Mouse (Mus musculus) frontal cortex, postnatal 25 days (tissue): ENCODE measurements around the gene Ccdc194.
A peak's percentile ranks its signal among the peaks of the same experiment; 100 is the strongest.

ENCODE experiments used
- DNase-seq, 2 experiments: peaks; one replicate each; pipeline ENCODE4 v3.0.0; 2022; ENCODE audit warnings: low spot score in 2 of 2

The Ccdc194 gene

GRCm38 (mm10) chr8:71525226-71526050, at the start of gene Ccdc194:
TSS of gene Ccdc194 (minus strand) at chr8:71525711.
- no peak for DNase-seq

DNA sequence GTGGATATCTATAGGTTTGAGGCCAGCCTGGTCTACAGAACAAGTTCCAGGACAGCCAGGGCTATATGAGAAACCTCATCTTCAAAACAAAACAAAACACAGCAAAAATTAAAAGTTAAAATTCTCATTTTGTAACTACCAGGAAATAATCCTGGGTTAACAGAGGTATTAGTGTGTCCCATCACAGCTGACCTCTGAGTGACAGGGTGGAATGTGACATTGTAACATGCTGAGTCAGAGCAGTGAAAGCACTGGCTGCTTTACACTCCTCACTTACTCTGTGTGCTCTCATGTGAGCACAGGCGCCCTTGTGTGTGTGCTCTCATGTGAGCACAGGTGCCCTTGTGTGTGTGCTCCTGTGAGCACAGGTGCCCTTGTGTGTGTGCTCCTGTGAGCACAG, 49.5 kb upstream of the Ccdc194 start:
- DNase-seq: no peak

DNA sequence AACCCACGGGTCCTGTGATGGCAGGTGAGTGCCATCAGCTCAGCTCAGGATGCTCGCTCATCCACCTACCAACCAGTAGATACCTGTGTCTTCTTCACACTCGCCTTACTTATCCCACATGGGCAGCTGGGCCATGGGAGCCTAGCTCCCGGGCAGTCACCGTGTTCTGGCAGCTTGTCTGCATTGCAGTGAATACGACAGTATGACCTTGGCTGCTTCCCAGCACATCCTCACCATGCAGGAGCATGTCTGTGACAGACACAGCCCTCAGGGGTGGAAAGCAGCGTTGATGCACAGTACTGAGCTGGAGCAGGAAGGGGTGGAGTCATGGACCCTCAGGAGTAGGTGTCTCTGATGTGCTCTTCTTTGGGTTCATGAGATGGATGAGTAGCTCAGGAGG, 48.9 kb upstream of the Ccdc194 start:
- DNase-seq: no peak

- peak; percentile 64 to 66 for DNase-seq
These were observed 47.5 kb upstream of the Ccdc194 start for GRCm38 (mm10) chr8:71572847-71573633.

GRCm38 (mm10) chr8:71572077-71572476, 46.6 kb upstream of the Ccdc194 start:
- DNase-seq: no peak

- DNase-seq: peak; percentile 93 to 96
These were observed 44.9 kb upstream of the Ccdc194 start for GRCm38 (mm10) chr8:71570291-71570954.

DNA sequence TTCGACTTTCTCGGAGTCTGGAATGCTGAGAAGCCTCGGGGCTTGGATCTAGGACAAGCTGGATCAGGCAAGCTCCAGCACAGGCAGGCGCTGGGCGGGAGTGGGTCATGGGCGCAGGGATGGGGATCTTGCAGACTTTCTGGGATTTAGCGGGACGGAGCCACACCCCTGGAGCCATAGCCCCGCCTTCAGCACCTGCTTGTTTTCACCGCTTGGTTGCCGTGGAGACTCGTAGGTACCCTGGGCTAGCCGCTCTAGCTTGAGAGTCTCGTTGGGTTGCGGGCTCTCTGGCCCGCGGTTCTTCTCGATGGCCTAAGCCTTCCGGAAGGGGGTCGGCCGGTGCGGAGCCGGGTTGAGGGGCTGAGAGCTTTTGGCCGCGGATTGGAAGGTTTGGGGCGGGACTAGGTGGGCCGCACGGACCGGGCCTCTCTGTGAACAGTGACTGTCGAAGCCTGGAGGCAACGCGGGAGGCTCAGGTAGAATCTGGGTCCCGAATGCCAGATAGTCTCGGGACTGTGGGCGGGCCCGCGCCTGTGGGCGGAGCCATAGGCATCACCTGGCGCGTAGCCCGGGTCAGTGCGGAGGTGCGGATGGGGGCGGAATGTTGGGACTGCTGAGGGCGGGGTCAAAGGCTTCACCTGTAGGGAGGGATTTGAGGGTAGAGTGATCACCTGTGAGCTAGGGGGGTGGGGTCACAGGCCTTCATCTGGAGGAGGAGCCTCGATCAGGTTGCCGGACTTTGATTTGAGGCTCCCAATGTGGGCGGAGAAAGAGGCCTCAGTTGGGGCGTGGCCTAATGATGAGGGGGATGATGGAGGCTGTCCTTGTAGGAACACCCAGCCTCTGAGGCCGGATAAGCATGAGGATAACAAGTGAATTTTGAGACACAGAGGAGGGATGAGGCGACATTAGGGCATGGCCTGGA, 44.1 kb upstream of the Ccdc194 start:
- DNase-seq: peak; percentile 74 to 80

DNA sequence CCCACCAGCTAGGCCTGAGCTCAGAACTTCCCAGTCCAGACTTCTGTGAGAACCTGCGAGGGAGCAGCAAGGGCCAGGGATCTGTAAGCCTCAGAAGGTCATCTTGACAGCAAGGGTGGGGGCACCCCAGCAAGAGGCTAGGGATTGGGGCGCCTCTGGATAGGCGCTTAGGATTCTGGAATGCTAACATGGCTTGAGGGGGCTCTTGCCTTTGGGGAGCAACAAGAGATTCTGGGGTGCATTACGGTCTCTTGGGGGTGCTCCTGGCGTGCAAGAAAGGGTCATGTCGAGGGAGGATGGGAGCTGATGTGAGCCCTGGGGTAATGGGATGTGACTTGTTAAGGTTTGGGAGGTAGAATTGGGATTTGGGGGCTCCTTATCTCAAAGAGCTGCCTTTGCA, 43.4 kb upstream of the Ccdc194 start:
- no peak for DNase-seq

- no peak for DNase-seq
These were observed 43.0 kb upstream of the Ccdc194 start, which contains the start of gene Slc27a1 for GRCm38 (mm10) chr8:71568387-71568937. TSS of gene Slc27a1 (plus strand) at chr8:71568882.

GRCm38 (mm10) chr8:71567587-71567986, 42.1 kb upstream of the Ccdc194 start:
- no peak for DNase-seq

GRCm38 (mm10) chr8:71566501-71566900, 41.0 kb upstream of the Ccdc194 start, which contains the start of gene Nxnl1:
TSS of gene Nxnl1 (minus strand) at chr8:71566601.
- DNase-seq: no peak

- no peak for DNase-seq
These were observed 38.5 kb upstream of the Ccdc194 start for GRCm38 (mm10) chr8:71563992-71564391.

- DNase-seq: peak; percentile 53 to 59
These were observed 37.2 kb upstream of the Ccdc194 start for GRCm38 (mm10) chr8:71562751-71563150.

GRCm38 (mm10) chr8:71561401-71561800, 35.9 kb upstream of the Ccdc194 start:
- peak; percentile 48 to 54 for DNase-seq

- DNase-seq: no peak
These were observed 35.3 kb upstream of the Ccdc194 start for GRCm38 (mm10) chr8:71560765-71561164.

DNA sequence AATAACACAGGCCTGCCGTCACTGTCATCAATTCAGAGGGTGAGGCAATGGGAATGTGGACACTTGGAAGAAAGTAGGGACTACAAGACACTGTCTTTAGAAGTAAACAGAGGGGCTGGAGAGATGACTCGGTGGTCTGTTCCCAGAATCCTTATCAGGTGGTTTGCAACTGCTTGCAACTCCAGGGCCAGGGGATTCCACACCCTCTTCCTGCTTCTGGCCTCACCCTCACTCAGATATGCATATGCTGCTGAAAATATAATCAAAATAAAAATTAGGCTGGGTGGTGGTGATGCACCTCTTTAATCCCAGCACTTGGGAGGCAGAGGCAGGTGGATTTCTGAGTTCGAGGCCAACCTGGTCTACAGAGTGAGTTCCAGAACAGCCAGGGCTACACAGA, 34.6 kb upstream of the Ccdc194 start:
- DNase-seq: no peak

- DNase-seq: no peak
These were observed 33.6 kb upstream of the Ccdc194 start for GRCm38 (mm10) chr8:71558958-71559690.

GRCm38 (mm10) chr8:71558071-71558957, 32.8 kb upstream of the Ccdc194 start, which contains the start of gene Tmem221:
TSS of gene Tmem221 (minus strand) at chr8:71558871.
- no peak for DNase-seq

- DNase-seq: no peak
These were observed 29.1 kb upstream of the Ccdc194 start for GRCm38 (mm10) chr8:71554644-71555043.
